Mouse (Mus musculus): ENCODE data around the gene Scn5a.

- TF ChIP-seq UBTF (IDR thresholded peaks at IDR 0.05; ENCODE audit: low read depth, low read length) (no peak), CTCF (conservative IDR thresholded peaks at IDR 0.05 in 1 of 2, IDR thresholded peaks at IDR 0.05 in 1 of 2; ENCODE audit: low read depth in 2 of 2, low read length in 2 of 2) (no peak), SMC3 (IDR thresholded peaks at IDR 0.05; ENCODE audit: low read depth, low read length) (no peak)
Observed at GRCm38 (mm10) chr9:119477754-119478153, 101.1 kb downstream of the Scn5a start.

Measured in CH12.LX (cell line).